Mouse (Mus musculus) kidney, postnatal 36 days (tissue): ENCODE measurements around the gene St6galnac3.

Experiments used
- DNase-seq, 2 experiments: peaks; one replicate each; pipeline ENCODE4 v3.0.0; 2021 to 2022; ENCODE audit warnings: mixed read lengths in 2 of 2

St6galnac3 gene

GRCm38 (mm10) chr3:153510048-153510630, 214.8 kb downstream of the St6galnac3 start:
- no peak for DNase-seq

GRCm38 (mm10) chr3:153509643-153510042, 215.3 kb downstream of the St6galnac3 start:
- no peak for DNase-seq

GRCm38 (mm10) chr3:153509029-153509428, 215.9 kb downstream of the St6galnac3 start:
- DNase-seq, result no peak

DNA sequence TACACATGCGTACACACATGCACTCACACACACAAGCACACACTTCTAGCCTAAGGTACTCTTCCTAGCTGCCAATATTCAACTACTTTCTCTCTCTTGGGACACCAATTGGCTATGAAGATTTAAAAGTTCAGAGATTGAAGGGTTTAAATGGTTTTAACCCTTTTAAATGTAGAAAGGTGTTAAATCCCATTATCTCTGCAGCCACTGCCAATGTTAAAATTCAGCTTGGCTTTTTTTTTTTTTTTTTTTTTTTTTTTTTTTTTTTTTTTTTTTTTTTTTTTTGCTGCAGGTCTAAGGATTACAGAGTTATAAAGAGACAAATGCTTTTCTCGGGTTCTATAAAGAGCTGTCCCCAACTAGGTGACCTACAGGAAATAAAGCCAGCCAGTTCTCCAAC, 216.4 kb downstream of the St6galnac3 start:
- no peak for DNase-seq

- no peak for DNase-seq
Observed at GRCm38 (mm10) chr3:153507599-153507998, 217.4 kb downstream of the St6galnac3 start.

DNA sequence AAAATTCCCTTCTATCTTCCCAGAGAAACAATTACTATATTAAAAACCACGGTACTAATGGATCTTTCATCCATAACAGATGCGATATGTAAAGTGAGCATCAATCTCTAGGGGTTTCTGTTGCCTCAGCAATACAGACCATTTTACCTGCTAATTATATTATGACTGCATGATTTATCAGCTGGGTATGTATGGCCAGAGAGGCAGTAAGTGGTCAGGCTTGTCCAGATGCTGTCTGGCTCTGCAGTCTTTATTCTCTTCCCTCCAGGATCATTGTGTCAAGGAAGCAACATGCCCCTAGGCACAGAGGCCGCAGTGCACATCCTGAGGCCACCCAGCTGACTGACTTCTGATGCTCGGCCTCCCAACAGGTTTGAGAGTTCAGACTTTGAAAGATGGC, 222.5 kb downstream of the St6galnac3 start:
- DNase-seq, result no peak

- DNase-seq, result peak; percentile 53 to 89
Observed at GRCm38 (mm10) chr3:153501333-153501877, 223.6 kb downstream of the St6galnac3 start.

DNA sequence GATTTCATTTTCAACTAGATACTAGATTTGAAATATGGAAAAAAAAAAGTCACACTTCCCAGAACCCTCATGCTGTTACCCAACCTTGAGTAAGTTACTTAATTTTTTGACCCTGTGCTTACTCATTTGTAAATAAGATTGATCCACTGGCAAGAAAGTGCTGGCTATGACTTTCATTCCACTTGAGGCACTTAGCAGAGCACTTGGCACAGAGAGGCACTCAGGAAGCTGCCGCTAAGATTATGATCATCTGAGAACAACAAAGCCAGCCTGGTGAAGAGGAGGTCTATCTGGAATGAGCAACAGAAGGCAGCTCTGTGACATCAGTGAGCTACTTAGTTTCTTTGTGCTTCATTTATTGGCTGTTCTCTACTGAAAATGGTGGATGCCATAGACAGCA, 232.0 kb downstream of the St6galnac3 start:
- no peak for DNase-seq

DNA sequence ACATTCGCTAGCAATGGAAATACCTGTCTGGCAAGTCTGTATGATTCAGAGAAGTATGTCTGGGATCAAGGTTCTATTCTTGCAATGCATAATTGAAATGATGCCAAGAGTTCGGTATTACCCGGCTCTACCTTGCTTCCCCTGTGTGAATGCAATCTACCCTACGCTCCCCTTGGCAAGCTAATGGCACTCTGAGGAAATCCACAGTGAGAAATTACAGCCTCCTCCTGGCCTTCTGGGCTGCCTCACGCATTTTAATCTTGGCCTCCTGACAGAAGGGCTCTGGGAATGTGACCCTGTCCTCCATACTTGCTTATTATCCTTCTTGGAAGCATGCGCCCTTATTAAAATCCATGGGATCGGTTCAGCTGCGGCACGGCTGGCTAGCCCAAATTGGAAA, 235.3 kb downstream of the St6galnac3 start:
- DNase-seq, result peak; percentile 5 to 14

DNA sequence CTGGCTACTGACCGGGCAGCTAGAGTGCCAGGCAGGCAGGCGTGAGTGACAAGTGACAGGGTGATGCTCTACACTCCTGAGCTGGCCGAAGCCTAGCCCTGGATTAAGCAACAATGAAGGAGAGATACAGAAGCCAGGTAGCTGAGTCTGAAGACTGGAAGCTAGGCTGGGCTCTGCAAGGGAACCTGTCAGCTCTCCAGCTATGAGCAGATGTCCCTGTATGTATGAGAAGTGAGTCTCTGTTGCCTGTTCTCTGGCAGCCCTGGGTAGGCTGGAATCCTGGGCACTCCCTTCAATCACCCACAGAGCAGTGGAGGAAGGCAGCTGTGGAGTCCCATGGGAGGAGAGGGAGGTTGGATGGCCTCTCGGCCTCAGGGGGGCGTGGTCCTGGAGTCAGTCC, 236.0 kb downstream of the St6galnac3 start:
- no peak for DNase-seq

DNA sequence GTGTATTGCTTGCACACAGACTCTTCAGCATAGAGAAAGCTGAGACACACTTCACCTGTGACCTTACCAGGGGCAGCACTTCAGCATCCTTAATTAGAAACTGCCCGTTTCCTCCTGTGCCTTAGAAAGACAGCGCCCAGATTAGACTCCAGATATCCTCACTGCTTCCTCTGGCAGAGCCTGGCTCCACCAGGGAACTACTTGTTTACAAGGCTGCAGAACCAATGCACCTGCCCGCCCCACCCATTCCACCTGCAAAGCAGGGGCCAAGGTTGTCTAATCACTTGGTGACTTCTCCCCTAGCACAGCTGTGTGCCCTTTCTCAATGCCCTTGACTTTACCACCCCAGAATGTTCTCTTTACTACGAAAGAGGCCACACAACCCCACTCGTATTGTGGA, 239.8 kb downstream of the St6galnac3 start:
- DNase-seq, result no peak

GRCm38 (mm10) chr3:153484701-153485100, 240.3 kb downstream of the St6galnac3 start:
- DNase-seq, result peak; percentile 14 to 58

- no peak for DNase-seq
Observed at GRCm38 (mm10) chr3:153483691-153484090, 241.3 kb downstream of the St6galnac3 start.

DNA sequence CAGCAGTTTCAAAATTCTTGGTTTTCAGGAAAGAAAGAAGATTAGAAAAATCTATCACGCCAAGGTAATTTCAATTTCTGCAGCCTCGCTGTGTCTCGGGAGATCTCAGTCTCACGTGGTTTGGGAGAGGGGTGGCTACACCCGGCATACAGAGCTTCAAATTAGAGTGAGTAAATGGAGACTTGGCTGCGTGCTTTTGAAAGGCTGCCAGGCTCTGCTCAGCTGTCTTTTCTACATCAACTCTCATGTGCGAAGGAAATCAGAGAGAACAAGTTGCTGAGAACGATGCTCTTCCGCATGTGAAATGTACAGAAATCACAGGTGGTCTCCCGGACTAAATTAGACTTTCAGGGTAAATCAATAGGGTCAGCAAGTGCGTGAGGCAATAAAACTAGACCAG, 242.9 kb downstream of the St6galnac3 start:
- no peak for DNase-seq

DNA sequence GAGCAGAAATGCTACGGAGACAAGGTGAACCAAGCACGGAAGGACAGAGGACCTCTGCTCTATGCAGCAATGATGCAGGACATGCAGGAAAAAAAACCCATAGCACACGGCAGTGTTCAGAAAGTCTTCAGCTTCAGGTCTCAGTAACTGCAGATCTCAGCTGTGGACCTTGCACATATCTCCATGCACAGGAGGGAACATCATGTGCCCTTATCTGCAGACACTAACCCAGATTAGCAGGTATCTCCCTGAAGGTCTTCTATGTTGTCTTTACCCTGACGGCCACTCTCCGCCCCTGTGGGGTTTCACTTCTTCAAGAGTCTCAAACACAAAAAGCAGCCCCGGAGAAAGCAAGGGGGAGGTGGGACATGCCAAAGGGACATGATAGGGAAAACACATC, 244.0 kb downstream of the St6galnac3 start:
- no peak for DNase-seq

DNA sequence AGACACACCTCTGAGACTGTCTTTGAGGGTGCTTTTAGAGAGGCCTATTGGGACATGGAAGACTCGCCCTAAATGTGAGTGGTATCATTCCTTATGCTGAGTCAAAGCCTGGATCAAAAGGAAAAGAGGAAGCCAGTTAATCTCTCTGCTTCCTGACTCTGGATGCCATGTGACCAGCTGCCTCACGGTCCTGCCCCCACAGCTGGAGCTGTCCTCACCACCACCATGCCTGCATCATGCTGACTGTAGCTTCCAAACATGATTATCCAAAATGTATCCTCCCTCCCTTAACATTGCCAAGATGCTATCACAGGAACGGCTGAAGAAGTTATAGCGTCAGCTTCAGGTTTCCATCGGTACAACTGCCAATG, 244.4 kb downstream of the St6galnac3 start:
- no peak for DNase-seq

GRCm38 (mm10) chr3:153480005-153480635, 244.9 kb downstream of the St6galnac3 start:
- no peak for DNase-seq

GRCm38 (mm10) chr3:153475919-153476318, 249.1 kb downstream of the St6galnac3 start:
- no peak for DNase-seq

DNA sequence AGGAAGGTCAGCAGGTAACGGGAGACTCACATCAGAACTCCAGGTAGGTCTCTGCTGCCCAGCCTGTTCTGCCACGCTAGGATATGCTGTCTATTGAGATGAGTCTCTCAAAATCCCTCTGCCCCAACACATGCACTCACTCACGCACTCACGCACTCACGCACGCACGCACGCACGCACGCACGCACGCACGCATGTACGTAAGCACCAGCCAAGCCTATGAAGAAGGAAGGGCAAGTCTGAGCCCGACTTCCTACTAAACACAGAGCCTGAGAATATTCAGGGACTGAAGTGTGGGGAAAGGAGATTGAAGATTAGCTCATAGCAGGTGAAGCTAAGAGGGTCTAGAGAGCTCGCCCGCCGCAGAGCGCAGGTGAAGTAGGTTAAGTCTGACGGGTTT, 249.5 kb downstream of the St6galnac3 start:
- no peak for DNase-seq

DNA sequence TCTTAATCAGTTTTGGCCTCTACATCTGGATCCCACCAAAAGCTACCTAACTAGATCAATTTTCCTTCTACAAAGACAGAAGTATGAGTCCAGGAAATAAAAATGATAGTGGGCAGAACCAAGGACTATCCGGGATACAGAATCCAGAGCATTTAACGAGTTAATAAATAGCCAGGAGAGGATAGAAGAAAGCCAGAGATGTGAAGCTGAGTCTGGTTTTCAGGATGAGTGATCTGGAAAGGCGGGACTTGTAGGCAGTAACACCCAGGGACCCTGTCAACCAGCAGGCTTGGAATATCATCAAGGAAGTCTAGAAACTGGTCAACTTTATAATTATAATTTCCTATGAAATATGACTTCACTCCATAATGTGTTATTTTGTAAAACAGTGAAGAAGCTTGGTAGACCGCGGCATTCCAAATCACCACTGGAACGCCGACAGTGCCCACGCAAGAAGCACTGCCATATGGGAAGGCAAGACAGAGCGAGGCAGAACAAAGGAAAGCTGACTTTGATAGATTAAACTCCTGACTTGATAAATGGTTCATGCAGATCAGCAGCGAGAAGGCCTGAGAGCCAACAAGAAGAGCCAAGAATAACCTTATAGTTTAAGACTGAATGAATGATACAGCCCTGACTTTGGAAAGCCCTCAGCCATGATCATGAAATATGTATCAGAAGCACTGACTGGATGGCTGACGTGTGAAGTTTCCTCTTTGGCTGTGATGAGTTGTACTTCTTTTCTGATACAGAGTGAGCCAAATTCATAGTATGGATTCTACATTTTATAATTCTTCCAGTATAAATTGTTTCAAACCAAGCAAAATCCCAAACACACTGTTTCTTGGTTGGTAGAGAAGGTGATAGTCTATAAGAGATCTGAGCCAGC, 252.1 kb downstream of the St6galnac3 start:
- DNase-seq, result peak in 1 of 2 experiments; percentile 27

- no peak for DNase-seq
Observed at GRCm38 (mm10) chr3:153463849-153464248, 261.1 kb downstream of the St6galnac3 start.

GRCm38 (mm10) chr3:153460173-153460572, 264.8 kb downstream of the St6galnac3 start:
- no peak for DNase-seq

DNA sequence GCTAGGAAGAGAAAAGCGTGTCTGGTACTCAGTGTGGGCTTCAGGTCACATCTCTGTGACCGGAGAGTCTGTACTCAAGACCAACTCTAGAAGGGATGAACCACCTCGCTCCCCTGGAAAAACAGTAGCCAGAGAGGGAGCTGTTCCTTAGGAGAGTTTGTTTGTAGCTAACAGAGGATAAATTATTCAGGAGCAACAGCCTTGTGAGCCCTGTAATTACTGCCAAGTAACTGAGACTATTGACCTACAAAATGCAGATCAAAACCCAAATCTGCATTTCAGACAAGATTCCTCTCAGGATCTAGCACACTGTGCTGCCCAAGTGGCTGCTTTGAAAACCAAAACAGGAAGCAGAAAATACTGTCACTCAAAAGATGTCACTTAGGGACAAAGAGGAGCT, 266.4 kb downstream of the St6galnac3 start:
- DNase-seq, result no peak

DNA sequence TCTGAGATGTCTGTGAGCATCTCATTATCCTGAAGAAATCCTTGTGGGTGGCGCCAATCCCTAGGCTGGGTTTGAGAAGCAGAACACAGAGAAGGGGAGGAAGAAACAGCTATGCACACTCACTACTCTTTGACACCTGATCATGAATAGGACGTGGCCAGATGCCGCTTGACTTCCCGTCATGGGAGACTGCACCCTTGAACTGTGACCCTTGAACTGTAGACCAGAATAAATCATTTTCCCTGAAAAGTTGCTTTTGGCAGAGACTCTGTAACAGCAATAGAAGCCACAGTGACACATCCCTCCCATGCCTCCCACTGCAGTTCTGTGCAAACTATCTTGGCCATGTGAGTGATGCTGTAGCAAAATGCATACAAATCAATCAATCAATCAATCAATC, 267.3 kb downstream of the St6galnac3 start:
- DNase-seq, result peak; percentile 38 to 46
